In genomic region chr7:135043931-135044765, GRCm38 (mm10) we compare ENCODE assay signal across 25 mouse cellular contexts.
A peak's percentile ranks its signal among the peaks of the same experiment; 100 is the strongest.
DNase-seq lines count a peak whose midpoint lies in the region; ATAC-seq and TF ChIP-seq lines count a peak whose summit lies in the region.
"Had no signal": no experiment of that assay in that cellular context is flagged by ENCODE, and none has a peak within 500 bp of the region (broad histone marks: within the 10 kb centered on the region; RNA-seq: fewer than 3 reads in every experiment).

No protein-coding gene starts in this region.

- peaks cover 6% of the 10 kb centered on the region; the same call in 1 of the 2 replicates for H3K9me3 ChIP-seq in embryonic facial prominence, embryonic 14.5 days (ENCODE audit: control insufficient read depth, low read length)
- no peaks in the 10 kb centered on the region for H3K9me3 ChIP-seq in embryonic facial prominence, embryonic 10.5 days
- 0 out of 2 replicates have a peak, but pooled peaks cover 6% of the 10 kb centered on the region for H3K9me3 ChIP-seq in kidney, embryonic 15.5 days (replicated peaks)
- H3K9me3 ChIP-seq in kidney, postnatal 0 days (replicated peaks; ENCODE audit: low read length) = no peaks in the 10 kb centered on the region
- peaks cover 4% of the 10 kb centered on the region; the same call in 1 of the 2 replicates for H3K9me3 ChIP-seq in liver, postnatal 0 days (ENCODE audit: low read length)
- H3K9me3 ChIP-seq in liver, embryonic 12.5 days (replicated peaks) = no peaks in the 10 kb centered on the region; the same call in 1 of the 2 replicates
- H3K9me3 ChIP-seq: forebrain, embryonic 13.5 days; forebrain, embryonic 15.5 days had no signal

- TF ChIP-seq EP300 in liver, postnatal 0 days (IDR thresholded peaks at IDR 0.05; ENCODE audit: low read depth) = no peak

- no peak overlapping the region for H3K27ac ChIP-seq in embryonic facial prominence, embryonic 14.5 days (replicated peaks; ENCODE audit: low read depth, low read length)
- no peak overlapping the region for H3K27ac ChIP-seq in embryonic facial prominence, embryonic 10.5 days (replicated peaks)
- peak overlapping the region; percentile 45; the same call in 1 of the 2 replicates for H3K27ac ChIP-seq in kidney, embryonic 15.5 days
- no peak overlapping the region for H3K27ac ChIP-seq in kidney, postnatal 0 days
- no peak overlapping the region for H3K27ac ChIP-seq in liver, postnatal 0 days (ENCODE audit: low read depth)
- no peak overlapping the region for H3K27ac ChIP-seq in liver, embryonic 12.5 days
- H3K27ac ChIP-seq: embryonic facial prominence, embryonic 13.5 days; forebrain, embryonic 13.5 days; forebrain, embryonic 15.5 days had no signal

- WGBS in embryonic facial prominence, embryonic 14.5 days = 77% methylated on average over 12 of the region's 12 CpGs
- 91% methylated on average over 12 of the region's 12 CpGs for WGBS in embryonic facial prominence, embryonic 10.5 days
- 41% methylated on average over 12 of the region's 12 CpGs for WGBS in kidney, embryonic 15.5 days
- 48% methylated on average over 12 of the region's 12 CpGs for WGBS in kidney, postnatal 0 days
- 87% methylated on average over 12 of the region's 12 CpGs for WGBS in liver, postnatal 0 days (ENCODE audit: insufficient replicate concordance)
- WGBS in liver, embryonic 12.5 days (ENCODE audit: insufficient replicate concordance) = 79% methylated on average over 12 of the region's 12 CpGs

- H3K4me1 ChIP-seq in embryonic facial prominence, embryonic 14.5 days (ENCODE audit: control insufficient read depth, insufficient read depth, low read length) = no peaks in the 10 kb centered on the region
- peaks cover 9% of the 10 kb centered on the region; the same call in 1 of the 2 replicates for H3K4me1 ChIP-seq in embryonic facial prominence, embryonic 10.5 days
- H3K4me1 ChIP-seq in kidney, embryonic 15.5 days = peaks cover 9% of the 10 kb centered on the region
- H3K4me1 ChIP-seq in kidney, postnatal 0 days (replicated peaks; ENCODE audit: insufficient read depth, low read length) = 0 out of 2 replicates have a peak, but pooled peaks cover 3% of the 10 kb centered on the region
- no peaks in the 10 kb centered on the region for H3K4me1 ChIP-seq in liver, postnatal 0 days (ENCODE audit: insufficient read depth)
- no peaks in the 10 kb centered on the region for H3K4me1 ChIP-seq in liver, embryonic 12.5 days
- H3K4me1 ChIP-seq: forebrain, embryonic 13.5 days; forebrain, embryonic 15.5 days had no signal

- TF ChIP-seq CTCF in kidney, postnatal 0 days (IDR thresholded peaks at IDR 0.05; ENCODE audit: low read depth) = no peak
- no peak for TF ChIP-seq CTCF in liver, postnatal 0 days (IDR thresholded peaks at IDR 0.05; ENCODE audit: low read depth)

- H3K4me3 ChIP-seq in embryonic facial prominence, embryonic 14.5 days (ENCODE audit: low read depth, low read length) = no peak overlapping the region
- no peak overlapping the region for H3K4me3 ChIP-seq in embryonic facial prominence, embryonic 10.5 days
- H3K4me3 ChIP-seq in kidney, embryonic 15.5 days (replicated peaks) = no peak overlapping the region
- no peak overlapping the region for H3K4me3 ChIP-seq in kidney, postnatal 0 days (replicated peaks; ENCODE audit: low read depth, low read length)
- no peak overlapping the region for H3K4me3 ChIP-seq in liver, postnatal 0 days (ENCODE audit: low read depth, low read length)
- no peak overlapping the region for H3K4me3 ChIP-seq in liver, embryonic 12.5 days
- H3K4me3 ChIP-seq: embryonic facial prominence, embryonic 13.5 days; forebrain, embryonic 13.5 days; forebrain, embryonic 15.5 days had no signal

- no peak overlapping the region for H3K9ac ChIP-seq in embryonic facial prominence, embryonic 14.5 days (ENCODE audit: low read depth, low read length)
- no peak overlapping the region for H3K9ac ChIP-seq in kidney, embryonic 15.5 days
- H3K9ac ChIP-seq in kidney, postnatal 0 days (ENCODE audit: low read depth, low read length) = no peak overlapping the region
- H3K9ac ChIP-seq in liver, postnatal 0 days (replicated peaks) = no peak overlapping the region
- no peak overlapping the region for H3K9ac ChIP-seq in liver, embryonic 12.5 days
- H3K9ac ChIP-seq: embryonic facial prominence, embryonic 13.5 days; forebrain, embryonic 13.5 days; forebrain, embryonic 15.5 days had no signal

- H3K4me2 ChIP-seq in embryonic facial prominence, embryonic 14.5 days (ENCODE audit: low read depth, low read length) = no peak overlapping the region
- 0 out of 2 replicates have a peak overlapping the region, but pooled peaks have one; percentile 0 for H3K4me2 ChIP-seq in kidney, embryonic 15.5 days
- no peak overlapping the region for H3K4me2 ChIP-seq in kidney, postnatal 0 days (ENCODE audit: low read length)
- H3K4me2 ChIP-seq in liver, postnatal 0 days (ENCODE audit: low read depth, low read length) = no peak overlapping the region
- H3K4me2 ChIP-seq in liver, embryonic 12.5 days = no peak overlapping the region
- H3K4me2 ChIP-seq: embryonic facial prominence, embryonic 13.5 days; forebrain, embryonic 13.5 days; forebrain, embryonic 15.5 days had no signal

- H3K36me3 ChIP-seq in embryonic facial prominence, embryonic 14.5 days (ENCODE audit: control insufficient read depth, insufficient read depth, low read length) = no peaks in the 10 kb centered on the region
- no peaks in the 10 kb centered on the region for H3K36me3 ChIP-seq in embryonic facial prominence, embryonic 10.5 days (replicated peaks)
- no peaks in the 10 kb centered on the region for H3K36me3 ChIP-seq in kidney, embryonic 15.5 days
- no peaks in the 10 kb centered on the region for H3K36me3 ChIP-seq in kidney, postnatal 0 days (ENCODE audit: insufficient read depth, low read length)
- H3K36me3 ChIP-seq in liver, postnatal 0 days (replicated peaks; ENCODE audit: insufficient read depth, low read length) = no peaks in the 10 kb centered on the region
- H3K36me3 ChIP-seq in liver, embryonic 12.5 days = no peaks in the 10 kb centered on the region
- H3K36me3 ChIP-seq: embryonic facial prominence, embryonic 13.5 days; forebrain, embryonic 15.5 days; G1E had no signal

- DNase-seq in embryonic facial prominence, embryonic 14.5 days (ENCODE audit: low spot score) = peak; percentile 27
- no peak for DNase-seq in embryonic facial prominence, embryonic 10.5 days (ENCODE audit: low spot score)
- no peak for DNase-seq in kidney, adult 18-20 months
- DNase-seq in kidney, postnatal 0 days (ENCODE audit: low spot score) = peak; percentile 62
- DNase-seq in kidney, postnatal 10 days = no peak
- no peak for DNase-seq in liver, postnatal 0 days
- DNase-seq: adrenal gland, adult 8-10 months; adrenal gland, postnatal 14 days; adrenal gland, postnatal 36 days; B cell, adult 2 months; cerebellum, adult 11-12 months; cerebellum, adult 2 months; cerebellum, adult 9-10 months; cerebellum, postnatal 10 days; cerebellum, postnatal 25 days had no signal

- no peak for ATAC-seq in embryonic facial prominence, embryonic 14.5 days (ENCODE audit: low read depth)
- peak; percentile 79 for ATAC-seq in kidney, embryonic 15.5 days (replicated peaks; ENCODE audit: low FRiP score)
- no peak for ATAC-seq in kidney, postnatal 0 days (replicated peaks; ENCODE audit: low FRiP score, low read depth)
- ATAC-seq in liver, postnatal 0 days = peak; percentile 87
- no peak for ATAC-seq in liver, embryonic 12.5 days
- ATAC-seq: activated CD4-positive, CD25-positive, alpha-beta regulatory T cell, adult 4 months; CD4-positive, CD25-positive, alpha-beta regulatory T cell, adult 4 months; forebrain, embryonic 13.5 days; forebrain, embryonic 15.5 days; Patski had no signal

- no peaks in the 10 kb centered on the region for H3K27me3 ChIP-seq in embryonic facial prominence, embryonic 14.5 days (replicated peaks; ENCODE audit: control insufficient read depth, insufficient read depth, low read length)
- no peaks in the 10 kb centered on the region for H3K27me3 ChIP-seq in embryonic facial prominence, embryonic 10.5 days (replicated peaks; ENCODE audit: low read depth, poor library complexity, severe bottlenecking)
- H3K27me3 ChIP-seq in kidney, embryonic 15.5 days = no peaks in the 10 kb centered on the region
- no peaks in the 10 kb centered on the region for H3K27me3 ChIP-seq in kidney, postnatal 0 days (ENCODE audit: insufficient read depth, low read length)
- H3K27me3 ChIP-seq in liver, postnatal 0 days (ENCODE audit: insufficient read depth, low read length) = no peaks in the 10 kb centered on the region
- H3K27me3 ChIP-seq in liver, embryonic 12.5 days (replicated peaks) = no peaks in the 10 kb centered on the region
- H3K27me3 ChIP-seq: CH12.LX; embryonic facial prominence, embryonic 13.5 days; forebrain, embryonic 13.5 days; forebrain, embryonic 15.5 days; Patski had no signal

Comparison
In these comparisons a context has a peak if more than half of its experiments do, and no peak if none do; other contexts are left out.
1. ATAC-seq: peak in kidney, embryonic 15.5 days (single experiment) and liver, postnatal 0 days (single experiment); none in embryonic facial prominence, embryonic 14.5 days (single experiment), kidney, postnatal 0 days (single experiment) and liver, embryonic 12.5 days (single experiment).
2. DNase-seq: peak in embryonic facial prominence, embryonic 14.5 days (single experiment) and kidney, postnatal 0 days (single experiment); none in embryonic facial prominence, embryonic 10.5 days (single experiment), kidney, adult 18-20 months (single experiment), kidney, postnatal 10 days (single experiment) and liver, postnatal 0 days (single experiment).